ENCODE assay signal across 8 mouse cellular contexts in genomic region chr2:35508597-35509342, GRCm38 (mm10). TPM values are rescaled to one million over a fixed set of nuclear protein-coding genes. Genes with fewer than 3 reads are reported as not detected.
A peak's percentile ranks its signal among the peaks of the same experiment; 100 is the strongest.
DNase-seq lines count a peak whose midpoint lies in the region; ATAC-seq and TF ChIP-seq lines count a peak whose summit lies in the region.

No protein-coding gene starts in this region.

- peak; percentile 55 for ATAC-seq in limb, embryonic 14.5 days (ENCODE audit: low FRiP score, low read depth)
- ATAC-seq in stomach, embryonic 14.5 days (ENCODE audit: insufficient number of reproducible peaks, insufficient read depth, low FRiP score, low read depth), result no peak

- H3K9ac ChIP-seq in limb, embryonic 14.5 days (ENCODE audit: low read depth, low read length, severe bottlenecking), result no peak overlapping the region
- no peak overlapping the region for H3K9ac ChIP-seq in stomach, embryonic 14.5 days (replicated peaks; ENCODE audit: low read depth, low read length)

- peak; percentile 41 for DNase-seq in adrenal gland, adult 2 months
- no peak for DNase-seq in adrenal gland, adult 18-20 months (ENCODE audit: low spot score in 2 of 2)
- peak; percentile 31 for DNase-seq in adrenal gland, postnatal 25 days
- DNase-seq in heart, adult 11 months, result peak; percentile 99
- DNase-seq in kidney, adult 9 months, result peak; percentile 65
- peak; percentile 80 for DNase-seq in limb, embryonic 14.5 days (ENCODE audit: low spot score)
- no peak for DNase-seq in thymus, adult 18-20 months

- H3K4me3 ChIP-seq in limb, embryonic 14.5 days (replicated peaks; ENCODE audit: low read length), result no peak overlapping the region
- H3K4me3 ChIP-seq in stomach, embryonic 14.5 days (ENCODE audit: low read depth, low read length), result no peak overlapping the region

- TF ChIP-seq POLR2A in limb, embryonic 14.5 days (IDR thresholded peaks at IDR 0.05; ENCODE audit: borderline replicate concordance, extremely low read depth, insufficient read depth, insufficient read length), result no peak

- H3K27ac ChIP-seq in limb, embryonic 14.5 days (replicated peaks; ENCODE audit: low read depth, low read length), result peak overlapping the region; percentile 45; the same call in 1 of the 2 replicates
- peak overlapping the region; percentile 88 for H3K27ac ChIP-seq in stomach, embryonic 14.5 days (ENCODE audit: low read length)

- 14% methylated on average over 10 of the region's 10 CpGs for WGBS in limb, embryonic 14.5 days
- 22% methylated on average over 10 of the region's 10 CpGs for WGBS in stomach, embryonic 14.5 days

- H3K27me3 ChIP-seq in limb, embryonic 14.5 days (ENCODE audit: control insufficient read depth, insufficient read depth, low read length), result no peaks in the 10 kb centered on the region
- H3K27me3 ChIP-seq in stomach, embryonic 14.5 days (ENCODE audit: control insufficient read depth, insufficient read depth, low read length), result no peaks in the 10 kb centered on the region

- H3K36me3 ChIP-seq in limb, embryonic 14.5 days (ENCODE audit: control insufficient read depth, insufficient read depth, low read length), result no peaks in the 10 kb centered on the region
- no peaks in the 10 kb centered on the region for H3K36me3 ChIP-seq in stomach, embryonic 14.5 days (ENCODE audit: control insufficient read depth, insufficient read depth, low read length)

- H3K4me2 ChIP-seq in limb, embryonic 14.5 days (replicated peaks; ENCODE audit: low read depth, low read length, severe bottlenecking), result no peak overlapping the region
- no peak overlapping the region for H3K4me2 ChIP-seq in stomach, embryonic 14.5 days (replicated peaks; ENCODE audit: low read depth, low read length)

- no peaks in the 10 kb centered on the region for H3K9me3 ChIP-seq in limb, embryonic 14.5 days (ENCODE audit: control insufficient read depth, low read length)
- no peaks in the 10 kb centered on the region for H3K9me3 ChIP-seq in stomach, embryonic 14.5 days (ENCODE audit: control insufficient read depth, low read depth, low read length)

- H3K4me1 ChIP-seq in limb, embryonic 14.5 days (ENCODE audit: control insufficient read depth, insufficient read depth, low read length), result peaks cover 61% of the 10 kb centered on the region
- H3K4me1 ChIP-seq in stomach, embryonic 14.5 days (ENCODE audit: control insufficient read depth, insufficient read depth, low read length), result peaks cover 49% of the 10 kb centered on the region

RNA-seq across cellular contexts. Expression of gene Ggta1, which starts 45.7 kb away (rescaled TPM):
- 10 to 100 TPM; 11.4 to 12.1 TPM for total RNA-seq in adrenal gland, adult 2 months (2021)
- polyA plus RNA-seq in adrenal gland, adult 2 months (2012; rRNA removed), result 3.3 and 4.5 TPM in 2 replicates
- total RNA-seq in adrenal gland, adult 18-20 months (2021), result 1 to 10 TPM; 9.4 to 9.8 TPM
- total RNA-seq in adrenal gland, postnatal 25 days (2021), result 8.1 and 13.4 TPM in 2 replicates
- polyA plus RNA-seq in limb, embryonic 14.5 days (2012; rRNA removed), result 27.4 TPM in 2 replicates
- polyA plus RNA-seq in limb, embryonic 14.5 days (2014; fragmentation: Nextera tagmentation; extraction: Ambion mirVana), result 29.2 and 36.1 TPM in 2 replicates
- polyA plus RNA-seq in stomach, embryonic 14.5 days (2014; fragmentation: Nextera tagmentation; extraction: Ambion mirVana), result 23.5 and 27.1 TPM in 2 replicates

RNA-seq across cellular contexts. Expression of gene Dab2ip, which starts 49.3 kb away (rescaled TPM):
- total RNA-seq in adrenal gland, adult 2 months (2021), result 10 to 100 TPM; 69.4 to 82.3 TPM
- 191 and 192 TPM in 2 replicates for polyA plus RNA-seq in adrenal gland, adult 2 months (2012; rRNA removed)
- total RNA-seq in adrenal gland, adult 18-20 months (2021), result 10 to 100 TPM; 43.5 to 87.3 TPM
- total RNA-seq in adrenal gland, postnatal 25 days (2021), result 96.1 and 137 TPM in 2 replicates
- polyA plus RNA-seq in limb, embryonic 14.5 days (2012; rRNA removed), result 69.8 and 89.3 TPM in 2 replicates
- 62.2 and 69.8 TPM in 2 replicates for polyA plus RNA-seq in limb, embryonic 14.5 days (2014; fragmentation: Nextera tagmentation; extraction: Ambion mirVana)
- polyA plus RNA-seq in stomach, embryonic 14.5 days (2014; fragmentation: Nextera tagmentation; extraction: Ambion mirVana), result 44.8 and 49.7 TPM in 2 replicates

Comparison
In these comparisons a context has a peak if more than half of its experiments do, and no peak if none do; other contexts are left out.
1. DNase-seq: peak in adrenal gland, adult 2 months (single experiment), adrenal gland, postnatal 25 days (single experiment), heart, adult 11 months (single experiment), kidney, adult 9 months (single experiment) and limb, embryonic 14.5 days (single experiment); none in adrenal gland, adult 18-20 months (0 of 2) and thymus, adult 18-20 months (0 of 2).